Mouse (Mus musculus) heart, postnatal 25 days (tissue): ENCODE data around the gene Scarf2. TPM values are rescaled to one million over a fixed set of nuclear protein-coding genes. Genes with fewer than 3 reads are reported as not detected.

Source experiments
- DNase-seq: peaks from one replicate; pipeline ENCODE4 v3.0.0; 2022; ENCODE audit warnings: low spot score
- intact Hi-C: fragments of 180-260 bp; cut with DNase I; formaldehyde crosslinking; loops from one replicate; pipeline ENCODE4 v1.15.1; 2025
- total RNA-seq, 2 experiments: library from RNA; stranded (reverse); gene quantifications; 2 replicates each; pipeline ENCODE4 v1.2.3; 2021

Gene Scarf2
- total RNA-seq, 2 experiments from 2014 or later = 5.1 to 5.6 TPM

DNA sequence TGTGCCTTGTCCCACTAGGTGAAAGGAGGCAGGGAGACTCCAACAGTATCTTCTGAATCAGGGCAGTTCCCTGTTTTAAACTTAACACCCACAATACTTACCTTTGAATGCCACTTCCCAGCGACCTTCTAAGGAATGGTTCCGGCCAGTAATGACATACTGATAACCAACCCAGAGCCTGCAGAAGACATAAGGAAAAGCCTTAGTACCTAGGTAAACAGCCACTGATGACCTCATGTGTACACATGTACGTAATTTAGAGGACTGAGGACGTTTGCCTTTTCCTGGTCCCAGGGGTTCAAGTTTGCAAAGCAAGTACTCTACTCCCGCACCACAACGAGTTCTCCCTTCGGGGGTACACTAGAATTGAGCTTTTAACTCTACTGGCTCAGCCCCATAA is 60.1 kb downstream of the Scarf2 start:
- no peak for DNase-seq
- intact Hi-C loops = loop anchor here (5.0 kb wide), 1 partner anchor 130 kb away; no protein-coding TSS in a partner anchor

Other genes with a start within 250 kb of the Scarf2 start
- gene Lrrc74b, start 236.0 kb upstream of the Scarf2 start, total RNA-seq = under 1 TPM in 1 of 2 experiments, not detected in 1; 0.17 TPM
- under 1 TPM; 0.50 to 0.83 TPM for gene P2rx6, start 235.4 kb upstream of the Scarf2 start, total RNA-seq
- gene Slc7a4, start 214.1 kb upstream of the Scarf2 start, total RNA-seq = 1 to 10 TPM; 1.4 to 2.3 TPM
- 10 to 100 TPM; 18.3 to 20.7 TPM for gene Smpd4, start 177.9 kb upstream of the Scarf2 start, total RNA-seq
- under 1 TPM in 1 of 2 experiments, not detected in 1; 0.36 TPM for gene Ccdc74a, start 150.8 kb upstream of the Scarf2 start, total RNA-seq
- 10 to 100 TPM; 24.5 to 26.6 TPM for gene Med15, start 64.4 kb upstream of the Scarf2 start, total RNA-seq
- 10 to 100 TPM; 16.1 to 16.7 TPM for gene Klhl22, start 37.7 kb upstream of the Scarf2 start, total RNA-seq
- not detected for gene B830017H08Rik, start 35.8 kb downstream of the Scarf2 start, total RNA-seq
- gene Car15, start 41.1 kb downstream of the Scarf2 start, total RNA-seq = 1 to 10 TPM; 1.8 to 2.5 TPM
- gene Gm20518, start 94.4 kb downstream of the Scarf2 start, total RNA-seq = under 1 TPM; 0.17 to 0.68 TPM
- gene Tssk1, start 96.9 kb downstream of the Scarf2 start, total RNA-seq = under 1 TPM; 0.05 to 0.11 TPM
- gene Dgcr2, start 101.3 kb downstream of the Scarf2 start, total RNA-seq = 10 to 100 TPM; 46.5 to 49.5 TPM
- gene Tssk2, start 101.4 kb downstream of the Scarf2 start, total RNA-seq = not detected
- 1 to 10 TPM; 8.7 to 9.3 TPM for gene Ess2, start 114.1 kb downstream of the Scarf2 start, total RNA-seq
- gene Gsc2, start 117.8 kb downstream of the Scarf2 start, total RNA-seq = not detected
- 10 to 100 TPM in 1 of 2 experiments, 1 to 10 TPM in 1; 7.1 to 14.8 TPM for gene Slc25a1, start 130.9 kb downstream of the Scarf2 start, total RNA-seq
- not detected for gene Vpreb2, start 183.1 kb downstream of the Scarf2 start, total RNA-seq